Mouse (Mus musculus) myocyte (in vitro differentiated cells): ENCODE results near the gene Bbs9. TPM values are rescaled to one million over a fixed set of nuclear protein-coding genes. Genes with fewer than 3 reads are reported as not detected.

ENCODE experiments used
- H3K27me3 ChIP-seq: one replicate; pipeline ENCODE4 v1.6.1; 2011; ENCODE audit not compliant: control insufficient read depth, insufficient read depth, insufficient read length
- H3K36me3 ChIP-seq: one replicate; pipeline ENCODE4 v1.6.1; 2011; ENCODE audit not compliant: control insufficient read depth, insufficient read depth
- H3K4me2 ChIP-seq: one replicate; pipeline ENCODE4 v1.6.1; 2011; ENCODE audit warnings: low read depth, control low read depth
- H3K4me3 ChIP-seq: one replicate; pipeline ENCODE4 v1.5.1; 2011; ENCODE audit warnings: mild to moderate bottlenecking, control low read depth, moderate library complexity
- H3K79me2 ChIP-seq: one replicate; pipeline ENCODE4 v1.6.1; 2011; ENCODE audit not compliant: control insufficient read depth, insufficient read depth
- H3ac ChIP-seq: one replicate; pipeline ENCODE4 v1.6.1; 2011; ENCODE audit not compliant: control insufficient read depth, insufficient read length
- CEBPB ChIP-seq: IDR thresholded peaks from 2 replicates; pipeline ENCODE4 v1.6.1; 2011; ENCODE audit warnings: mild to moderate bottlenecking, moderate library complexity; ENCODE audit not compliant: poor library complexity, insufficient read depth, severe bottlenecking
- E2F4 ChIP-seq: IDR thresholded peaks from one replicate; pipeline ENCODE4 v1.6.1; 2011; ENCODE audit warnings: mild to moderate bottlenecking, control low read depth, moderate library complexity; ENCODE audit not compliant: insufficient read depth
- MAX ChIP-seq: IDR thresholded peaks from one replicate; pipeline ENCODE4 v1.6.1; 2011; ENCODE audit warnings: low read depth, mild to moderate bottlenecking, control low read depth
- MYOD1 ChIP-seq, 3 experiments: IDR thresholded peaks; one replicate each; pipeline ENCODE4 v1.6.1; 2011; ENCODE audit warnings: control low read depth in 2 of 3, low read depth in 2 of 3, mild to moderate bottlenecking in 2 of 3, moderate library complexity in 1 of 3; ENCODE audit not compliant: insufficient read length in 2 of 3, control insufficient read depth in 1 of 3
- MYOG ChIP-seq, 3 experiments: IDR thresholded peaks; one replicate each; pipeline ENCODE4 v1.6.1; 2011; ENCODE audit warnings: control low read depth in 2 of 3, low read depth in 2 of 3, mild to moderate bottlenecking in 2 of 3; ENCODE audit not compliant: insufficient read length in 2 of 3, control insufficient read depth in 1 of 3, insufficient read depth in 1 of 3
- POLR2A ChIP-seq: IDR thresholded peaks from one replicate; pipeline ENCODE4 v1.6.1; 2011; ENCODE audit warnings: low read depth, mild to moderate bottlenecking, control low read depth, moderate library complexity; ENCODE audit not compliant: insufficient read length
- POLR2AphosphoS2 ChIP-seq: IDR thresholded peaks from one replicate; pipeline ENCODE4 v1.6.1; 2011; ENCODE audit warnings: low read depth, control low read depth; ENCODE audit not compliant: insufficient read length
- REST ChIP-seq: IDR thresholded peaks from one replicate; pipeline ENCODE4 v1.6.1; 2011; ENCODE audit warnings: mild to moderate bottlenecking, control low read depth, moderate library complexity; ENCODE audit not compliant: insufficient read depth, insufficient read length
- SRF ChIP-seq: IDR thresholded peaks from one replicate; pipeline ENCODE4 v1.6.1; 2011; ENCODE audit warnings: low read depth; ENCODE audit not compliant: control insufficient read depth, insufficient read length
- TCF12 ChIP-seq: IDR thresholded peaks from one replicate; pipeline ENCODE4 v1.6.1; 2011; ENCODE audit warnings: mild to moderate bottlenecking, control low read depth; ENCODE audit not compliant: poor library complexity, insufficient read depth, severe bottlenecking
- TCF3 ChIP-seq: IDR thresholded peaks from one replicate; pipeline ENCODE4 v1.6.1; 2011; ENCODE audit warnings: low read depth, control low read depth; ENCODE audit not compliant: insufficient read length
- USF1 ChIP-seq: IDR thresholded peaks from one replicate; pipeline ENCODE4 v1.6.1; 2011; ENCODE audit warnings: low read depth, mild to moderate bottlenecking, control low read depth, moderate library complexity
- polyA plus RNA-seq: library from polyadenylated mRNA; unstranded; fragments of >200 nt; fragmentation: generic; extraction: Trizol; gene quantifications from one replicate; pipeline ENCODE4 v1.2.1, GENCODE M21; 2012; ENCODE audit warnings: missing spikeins

Bbs9 gene
- polyA plus RNA-seq, 1 experiment = 3.6 TPM

- no peak for TF ChIP-seq TCF3
- no peaks in the 10 kb centered on the region for H3K27me3 ChIP-seq
- no peak overlapping the region for H3ac ChIP-seq
- no peaks in the 10 kb centered on the region for H3K36me3 ChIP-seq
- no peaks in the 10 kb centered on the region for H3K79me2 ChIP-seq
- no peak overlapping the region for H3K4me2 ChIP-seq
- H3K4me3 ChIP-seq = no peak overlapping the region
Measured at GRCm38 (mm10) chr9:22619245-22619644, 143.7 kb downstream of the Bbs9 start.

GRCm38 (mm10) chr9:22624966-22625365, 149.5 kb downstream of the Bbs9 start:
- Histone ChIP-seq H3K27me3 (no peaks in the 10 kb centered on the region), H3K79me2 (no peaks in the 10 kb centered on the region), H3K4me3 (no peak overlapping the region), H3ac (no peak overlapping the region), H3K4me2 (no peak overlapping the region), H3K36me3 (no peaks in the 10 kb centered on the region)
- no peak for TF ChIP-seq REST
- TF ChIP-seq TCF12 = no peak
- TF ChIP-seq SRF = no peak
- no peak for TF ChIP-seq USF1
- no peak for TF ChIP-seq POLR2A
- TF ChIP-seq CEBPB = no peak
- TF ChIP-seq MYOG (IDR thresholded peaks at IDR 0.05; ENCODE audit: control insufficient read depth in 1 of 3, insufficient read depth in 1 of 3, insufficient read length in 2 of 3, low read depth in 2 of 3) = no peak
- TF ChIP-seq TCF3 = no peak
- no peak for TF ChIP-seq E2F4
- TF ChIP-seq POLR2AphosphoS2 = no peak
- no peak for TF ChIP-seq MYOD1 (IDR thresholded peaks at IDR 0.05; ENCODE audit: control insufficient read depth in 1 of 3, insufficient read length in 2 of 3, low read depth in 2 of 3)
- TF ChIP-seq MAX = no peak

DNA sequence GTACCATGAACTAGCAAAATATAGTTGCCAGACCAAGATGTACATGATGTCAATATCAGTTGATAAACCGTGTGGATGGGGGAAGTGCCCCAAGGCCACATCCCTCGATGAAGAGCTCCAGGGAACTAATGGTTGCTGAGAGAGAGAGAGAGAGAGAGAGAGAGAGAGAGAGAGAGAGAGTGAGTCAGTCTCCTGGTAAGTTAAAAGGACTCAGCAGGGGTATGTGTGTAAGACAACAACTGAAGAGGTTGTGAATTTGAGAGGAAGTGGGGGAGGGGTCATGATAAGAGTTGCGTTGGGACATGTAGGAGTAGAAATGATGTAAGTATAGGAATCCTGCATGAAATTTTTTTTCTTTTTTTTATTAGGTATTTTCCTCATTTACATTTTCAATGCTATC, 150.5 kb downstream of the Bbs9 start:
- Histone ChIP-seq H3K27me3 (no peaks in the 10 kb centered on the region), H3K79me2 (no peaks in the 10 kb centered on the region), H3K4me3 (no peak overlapping the region), H3ac (no peak overlapping the region), H3K36me3 (no peaks in the 10 kb centered on the region), H3K4me2 (no peak overlapping the region)
- TF ChIP-seq MAX (no peak), E2F4 (no peak), TCF12 (no peak), CEBPB (no peak), POLR2A (no peak), REST (no peak), MYOG (IDR thresholded peaks at IDR 0.05; ENCODE audit: control insufficient read depth in 1 of 3, insufficient read depth in 1 of 3, insufficient read length in 2 of 3, low read depth in 2 of 3) (no peak), USF1 (no peak), MYOD1 (IDR thresholded peaks at IDR 0.05; ENCODE audit: control insufficient read depth in 1 of 3, insufficient read length in 2 of 3, low read depth in 2 of 3) (no peak), TCF3 (no peak), POLR2AphosphoS2 (no peak), SRF (no peak)

DNA sequence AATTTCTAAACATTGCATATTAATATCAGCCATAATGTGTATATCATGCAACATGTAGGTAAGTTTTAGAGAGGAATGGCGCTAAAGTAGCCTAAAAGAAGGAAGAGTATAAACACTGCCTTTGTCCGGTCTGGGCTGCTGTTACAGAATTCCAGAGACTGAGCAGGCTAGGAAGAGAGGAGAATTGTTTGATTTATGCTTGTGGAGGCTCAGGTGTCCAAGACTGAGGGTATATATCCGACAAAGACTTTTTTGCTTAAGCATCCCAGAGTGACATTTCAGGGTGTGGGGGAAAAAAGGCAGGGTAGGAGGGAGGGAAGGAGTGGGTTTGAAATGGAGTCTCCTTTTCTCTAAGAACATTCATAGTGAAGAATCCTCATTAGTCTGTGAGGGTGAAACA, 152.4 kb downstream of the Bbs9 start:
- TF ChIP-seq USF1 = no peak
- TF ChIP-seq POLR2A = no peak
- no peak for TF ChIP-seq SRF
- no peak for TF ChIP-seq MAX
- no peak for TF ChIP-seq POLR2AphosphoS2
- no peak for TF ChIP-seq CEBPB
- TF ChIP-seq REST = no peak
- no peak for TF ChIP-seq MYOD1 (IDR thresholded peaks at IDR 0.05; ENCODE audit: control insufficient read depth in 1 of 3, insufficient read length in 2 of 3, low read depth in 2 of 3)
- Histone ChIP-seq H3K27me3 (no peaks in the 10 kb centered on the region), H3K36me3 (no peaks in the 10 kb centered on the region), H3K4me3 (no peak overlapping the region), H3K4me2 (no peak overlapping the region), H3ac (no peak overlapping the region), H3K79me2 (no peaks in the 10 kb centered on the region)

- H3K36me3 ChIP-seq = no peaks in the 10 kb centered on the region
- H3K79me2 ChIP-seq = no peaks in the 10 kb centered on the region
- H3K27me3 ChIP-seq = no peaks in the 10 kb centered on the region
- TF ChIP-seq E2F4 (no peak), MYOG (IDR thresholded peaks at IDR 0.05; ENCODE audit: control insufficient read depth in 1 of 3, insufficient read depth in 1 of 3, insufficient read length in 2 of 3, low read depth in 2 of 3) (no peak), TCF3 (no peak), SRF (no peak), USF1 (no peak), TCF12 (no peak), MAX (no peak), REST (no peak), CEBPB (no peak), POLR2AphosphoS2 (no peak), POLR2A (no peak)
- H3ac ChIP-seq = no peak overlapping the region
- H3K4me2 ChIP-seq = no peak overlapping the region
- H3K4me3 ChIP-seq = no peak overlapping the region
Measured at GRCm38 (mm10) chr9:22632800-22633485, 157.4 kb downstream of the Bbs9 start.
